Mouse (Mus musculus) lung, adult 2 months (tissue): Measurements from ENCODE around the gene Oprl1.

Source experiments
- CTCF ChIP-seq: fragments of 200-500 bp; IDR thresholded peaks from 2 replicates; pipeline ENCODE4 v1.5.1; 2011; ENCODE audit warnings: mild to moderate bottlenecking, low read length, control low read depth; ENCODE audit not compliant: insufficient read depth
- POLR2A ChIP-seq: fragments of 200-500 bp; IDR thresholded peaks from 2 replicates; pipeline ENCODE4 v1.6.1; 2011; ENCODE audit warnings: low read depth, mild to moderate bottlenecking, control low read depth, low read length, borderline replicate concordance; ENCODE audit errors: extremely low read depth

GRCm38 (mm10) chr2:181670285-181670912 is 44.4 kb upstream of the Oprl1 start:
- TF ChIP-seq CTCF: no peak
- peak; percentile 60; the same call in 1 of the 2 replicates for TF ChIP-seq POLR2A
